Mouse (Mus musculus): ENCODE results near the gene Mthfsd. TPM values are rescaled to one million over a fixed set of nuclear protein-coding genes. Genes with fewer than 3 reads are reported as not detected.

Gene Mthfsd
- polyA plus RNA-seq, 1 experiment: not detected

- 2% methylated on average over 36 of the region's 36 CpGs for WGBS
- no peak overlapping the region for H3K27ac ChIP-seq (ENCODE audit: insufficient read depth, low read depth, low read length)
- no peak overlapping the region for H3K4me3 ChIP-seq (ENCODE audit: insufficient read depth, low read depth, low read length)
Measured at GRCm38 (mm10) chr8:121125311-121125876, 17.2 kb upstream of the Mthfsd start.

GRCm38 (mm10) chr8:121124547-121125239 is 16.5 kb upstream of the Mthfsd start:
- 4% methylated on average over 17 of the region's 17 CpGs for WGBS
- H3K27ac ChIP-seq (ENCODE audit: insufficient read depth, low read depth, low read length): no peak overlapping the region
- no peak for TF ChIP-seq POLR2A (IDR thresholded peaks at IDR 0.05; ENCODE audit: insufficient read depth, low read depth, low read length)

More at GRCm38 (mm10) chr8:121125311-121125876, 17.2 kb upstream of the Mthfsd start:
- TF ChIP-seq POLR2A (IDR thresholded peaks at IDR 0.05; ENCODE audit: insufficient read depth, low read depth, low read length) (no peak), CTCF (IDR thresholded peaks at IDR 0.05; ENCODE audit: insufficient read depth, low read depth, low read length) (no peak)
- H3K4me1 ChIP-seq (ENCODE audit: control insufficient read depth, insufficient read depth, low read length): peaks cover 12% of the 10 kb centered on the region

GRCm38 (mm10) chr8:121123113-121123512 is 14.9 kb upstream of the Mthfsd start:
- 40% methylated on average over 2 of the region's 2 CpGs for WGBS
- no peak for TF ChIP-seq POLR2A (IDR thresholded peaks at IDR 0.05; ENCODE audit: insufficient read depth, low read depth, low read length)
- no peak for TF ChIP-seq CTCF (IDR thresholded peaks at IDR 0.05; ENCODE audit: insufficient read depth, low read depth, low read length)
- Histone ChIP-seq H3K4me1 (ENCODE audit: control insufficient read depth, insufficient read depth, low read length) (peaks cover 4% of the 10 kb centered on the region), H3K4me3 (ENCODE audit: insufficient read depth, low read depth, low read length) (no peak overlapping the region), H3K27ac (ENCODE audit: insufficient read depth, low read depth, low read length) (no peak overlapping the region)

More at GRCm38 (mm10) chr8:121124547-121125239, 16.5 kb upstream of the Mthfsd start:
- H3K4me1 ChIP-seq (ENCODE audit: control insufficient read depth, insufficient read depth, low read length): peaks cover 12% of the 10 kb centered on the region
- no peak overlapping the region for H3K4me3 ChIP-seq (ENCODE audit: insufficient read depth, low read depth, low read length)

- no peak overlapping the region for H3K4me3 ChIP-seq (ENCODE audit: insufficient read depth, low read depth, low read length)
- H3K27ac ChIP-seq (ENCODE audit: insufficient read depth, low read depth, low read length): no peak overlapping the region
- H3K4me1 ChIP-seq (ENCODE audit: control insufficient read depth, insufficient read depth, low read length): no peaks in the 10 kb centered on the region; the same call in none of the 2 replicates
- WGBS: 11% methylated on average over 7 of the region's 7 CpGs
- TF ChIP-seq POLR2A (IDR thresholded peaks at IDR 0.05; ENCODE audit: insufficient read depth, low read depth, low read length): no peak
- TF ChIP-seq CTCF (IDR thresholded peaks at IDR 0.05; ENCODE audit: insufficient read depth, low read depth, low read length): no peak
Measured at GRCm38 (mm10) chr8:121122368-121122767, 14.2 kb upstream of the Mthfsd start.

GRCm38 (mm10) chr8:121121704-121122103 is 13.5 kb upstream of the Mthfsd start:
- TF ChIP-seq POLR2A (IDR thresholded peaks at IDR 0.05; ENCODE audit: insufficient read depth, low read depth, low read length): no peak
- no peak for TF ChIP-seq CTCF (IDR thresholded peaks at IDR 0.05; ENCODE audit: insufficient read depth, low read depth, low read length)
- no peak overlapping the region for H3K27ac ChIP-seq (ENCODE audit: insufficient read depth, low read depth, low read length)
- 14% methylated on average over 8 of the region's 8 CpGs for WGBS
- H3K4me3 ChIP-seq (ENCODE audit: insufficient read depth, low read depth, low read length): no peak overlapping the region
- H3K4me1 ChIP-seq (ENCODE audit: control insufficient read depth, insufficient read depth, low read length): no peaks in the 10 kb centered on the region; the same call in none of the 2 replicates

GRCm38 (mm10) chr8:121120456-121121419 is 12.5 kb upstream of the Mthfsd start:
- TF ChIP-seq CTCF (IDR thresholded peaks at IDR 0.05; ENCODE audit: insufficient read depth, low read depth, low read length): no peak
- no peak for TF ChIP-seq POLR2A (IDR thresholded peaks at IDR 0.05; ENCODE audit: insufficient read depth, low read depth, low read length)
- H3K4me3 ChIP-seq (ENCODE audit: insufficient read depth, low read depth, low read length): no peak overlapping the region
- H3K4me1 ChIP-seq (ENCODE audit: control insufficient read depth, insufficient read depth, low read length): no peaks in the 10 kb centered on the region; the same call in none of the 2 replicates
- WGBS: 14% methylated on average over 17 of the region's 17 CpGs
- no peak overlapping the region for H3K27ac ChIP-seq (ENCODE audit: insufficient read depth, low read depth, low read length)

GRCm38 (mm10) chr8:121119635-121120455 is 11.7 kb upstream of the Mthfsd start:
- no peak overlapping the region for H3K4me3 ChIP-seq (ENCODE audit: insufficient read depth, low read depth, low read length)
- no peak for TF ChIP-seq POLR2A (IDR thresholded peaks at IDR 0.05; ENCODE audit: insufficient read depth, low read depth, low read length)
- TF ChIP-seq CTCF (IDR thresholded peaks at IDR 0.05; ENCODE audit: insufficient read depth, low read depth, low read length): no peak
- WGBS: 19% methylated on average over 12 of the region's 12 CpGs
- H3K27ac ChIP-seq (ENCODE audit: insufficient read depth, low read depth, low read length): no peak overlapping the region
- H3K4me1 ChIP-seq (ENCODE audit: control insufficient read depth, insufficient read depth, low read length): no peaks in the 10 kb centered on the region; the same call in 1 of the 2 replicates
